Mouse (Mus musculus): ENCODE results near the gene Zfp715.
"Not testable (repeated sequence)": the region's sequence is repeated elsewhere in the genome, so short reads cannot be mapped to it uniquely, and the experiment has no call there.

The Zfp715 gene

GRCm38 (mm10) chr7:43291524-43291923 is 21.6 kb downstream of the Zfp715 start:
- DNase-seq (ENCODE audit: low read depth): no peak

- DNase-seq (ENCODE audit: low read depth): peak; percentile 65
Observed at GRCm38 (mm10) chr7:43282859-43283595, 30.1 kb downstream of the Zfp715 start.

- no peak for DNase-seq (ENCODE audit: low read depth)
Observed at GRCm38 (mm10) chr7:43282459-43282858, 30.6 kb downstream of the Zfp715 start.

GRCm38 (mm10) chr7:43277401-43277800 is 35.7 kb downstream of the Zfp715 start:
- DNase-seq (ENCODE audit: low read depth): no peak

GRCm38 (mm10) chr7:43276178-43276577 is 36.9 kb downstream of the Zfp715 start:
- not testable (repeated sequence) for DNase-seq (ENCODE audit: low read depth)

GRCm38 (mm10) chr7:43273476-43273875 is 39.6 kb downstream of the Zfp715 start:
- no peak for DNase-seq (ENCODE audit: low read depth)

GRCm38 (mm10) chr7:43267359-43267758 is 45.7 kb downstream of the Zfp715 start:
- not testable (repeated sequence) for DNase-seq (ENCODE audit: low read depth)

GRCm38 (mm10) chr7:43253540-43253939 is 59.6 kb downstream of the Zfp715 start:
- no peak for DNase-seq (ENCODE audit: low read depth)

GRCm38 (mm10) chr7:43250718-43251117 is 62.4 kb downstream of the Zfp715 start:
- peak; percentile 8 for DNase-seq (ENCODE audit: low read depth)
